ENCODE assay signal across 23 mouse cellular contexts in genomic region chr14:98728863-98729262, GRCm38 (mm10).
DNase-seq lines count a peak whose midpoint lies in the region; ATAC-seq and TF ChIP-seq lines count a peak whose summit lies in the region.
"Had no signal": no experiment of that assay in that cellular context is flagged by ENCODE, and none has a peak within 500 bp of the region (broad histone marks: within the 10 kb centered on the region; RNA-seq: fewer than 3 reads in every experiment).

No protein-coding gene starts in this region.

- TF ChIP-seq POLR2A in MEL (IDR thresholded peaks at IDR 0.05; ENCODE audit: control insufficient read depth in 1 of 2, insufficient read depth in 1 of 2, low read depth in 1 of 2, low read length in 2 of 2, poor library complexity in 1 of 2), result no peak

- H3K36me3 ChIP-seq in MEL (ENCODE audit: control insufficient read depth in 1 of 2, insufficient read depth in 2 of 2, low read length in 2 of 2), result peaks cover 0 to 23% of the 10 kb centered on the region in 2 experiments; a peak in 2 of 4 replicates
- H3K36me3 ChIP-seq in hindbrain, embryonic 13.5 days, result no peaks in the 10 kb centered on the region
- H3K36me3 ChIP-seq: G1E had no signal

- TF ChIP-seq RAD21 in MEL (IDR thresholded peaks at IDR 0.05; ENCODE audit: low read depth, low read length), result no peak

- DNase-seq in 416B (ENCODE audit: low read depth) (peak; percentile 62), MEL (ENCODE audit: low read depth, low spot score) (peak; percentile 27)
- no peak for DNase-seq in urinary bladder, postnatal 36 days (ENCODE audit: low spot score in 2 of 2)
- no peak for DNase-seq in thymus, postnatal 10 days (ENCODE audit: low spot score in 2 of 2)
- DNase-seq: adrenal gland, adult 2 months; adrenal gland, adult 8-10 months; adrenal gland, postnatal 10 days; adrenal gland, postnatal 14 days; adrenal gland, postnatal 25 days; adrenal gland, postnatal 36 days; B cell, adult 2 months; cerebellum, adult 11 months; cerebellum, adult 11-12 months; cerebellum, adult 18-20 months; cerebellum, adult 2 months; cerebellum, adult 8-10 months had no signal

- no peak overlapping the region for H3K4me2 ChIP-seq in hindbrain, embryonic 13.5 days

- ATAC-seq in common myeloid progenitor, adult 5-6 weeks (replicated peaks; ENCODE audit: low read depth, poor library complexity, severe bottlenecking), result 0 out of 2 replicates have a peak, but pooled peaks have one; percentile 42
- ATAC-seq in hindbrain, embryonic 13.5 days (ENCODE audit: low FRiP score), result no peak
- ATAC-seq: activated CD4-positive, CD25-positive, alpha-beta regulatory T cell, adult 4 months; CD4-positive, CD25-positive, alpha-beta regulatory T cell, adult 4 months; Patski had no signal

- H3K4me1 ChIP-seq in MEL (ENCODE audit: control insufficient read depth in 1 of 2, insufficient read depth in 2 of 2, low read length in 2 of 2), result peaks cover 9 to 16% of the 10 kb centered on the region in 2 experiments
- H3K4me1 ChIP-seq in hindbrain, embryonic 13.5 days (replicated peaks), result no peaks in the 10 kb centered on the region

- peak; percentile 66 to 74 for TF ChIP-seq EP300 in MEL (IDR thresholded peaks at IDR 0.05; ENCODE audit: low read depth in 1 of 2, low read length in 2 of 2)

- H3K27ac ChIP-seq in MEL (ENCODE audit: control insufficient read depth, low read depth, low read length), result no peak overlapping the region
- H3K27ac ChIP-seq in hindbrain, embryonic 13.5 days, result no peak overlapping the region

- H3K27me3 ChIP-seq in MEL (ENCODE audit: control insufficient read depth in 1 of 2, insufficient read depth in 2 of 2, low read length in 2 of 2), result no peaks in the 10 kb centered on the region
- H3K27me3 ChIP-seq in hindbrain, embryonic 13.5 days, result no peaks in the 10 kb centered on the region
- H3K27me3 ChIP-seq: CH12.LX had no signal

- H3K4me3 ChIP-seq in MEL (ENCODE audit: control insufficient read depth in 1 of 2, insufficient read depth in 1 of 2, low read depth in 2 of 2, low read length in 2 of 2), result no peak overlapping the region
- no peak overlapping the region for H3K4me3 ChIP-seq in hindbrain, embryonic 13.5 days

- 74% methylated on average over 2 of the region's 2 CpGs for WGBS in hindbrain, embryonic 13.5 days

- H3K79me2 ChIP-seq in MEL (ENCODE audit: control insufficient read depth, insufficient read depth, low read length, poor library complexity), result no peaks in the 10 kb centered on the region

- TF ChIP-seq CTCF in MEL (IDR thresholded peaks at IDR 0.05 in 2 of 3, conservative IDR thresholded peaks at IDR 0.05 in 1 of 3; ENCODE audit: control insufficient read depth in 1 of 3, insufficient read depth in 1 of 3, low read depth in 2 of 3, low read length in 3 of 3, poor library complexity in 1 of 3, severe bottlenecking in 1 of 3), result no peak

- H3K9ac ChIP-seq in MEL (ENCODE audit: control insufficient read depth, low read depth, low read length, poor library complexity, severe bottlenecking), result no peak overlapping the region
- H3K9ac ChIP-seq in hindbrain, embryonic 13.5 days, result no peak overlapping the region

- no peaks in the 10 kb centered on the region for H3K9me3 ChIP-seq in MEL (replicated peaks; ENCODE audit: insufficient read depth, low read length)
- H3K9me3 ChIP-seq in hindbrain, embryonic 13.5 days, result no peaks in the 10 kb centered on the region

TF ChIP-seq in MEL, 35 proteins besides CTCF, POLR2A, EP300 and RAD21:
- TF ChIP-seq JUND (IDR thresholded peaks at IDR 0.05; ENCODE audit: low read depth, low read length) (no peak), POLR2AphosphoS5 (IDR thresholded peaks at IDR 0.05; ENCODE audit: borderline replicate concordance, low read depth, low read length) (no peak), TCF12 (IDR thresholded peaks at IDR 0.05; ENCODE audit: low read depth, low read length) (peak; percentile 32; the same call in 1 of the 2 replicates), GATA1 (IDR thresholded peaks at IDR 0.05; ENCODE audit: low read depth, low read length) (peak; percentile 72), ETS1 (IDR thresholded peaks at IDR 0.05; ENCODE audit: low read depth, low read length) (peak; percentile 59), MEF2A (IDR thresholded peaks at IDR 0.05; ENCODE audit: extremely low read depth, insufficient replicate concordance, low read depth, low read length, poor library complexity, severe bottlenecking) (peak; percentile 75; the same call in 1 of the 2 replicates), RCOR1 (IDR thresholded peaks at IDR 0.05; ENCODE audit: low read depth, low read length) (peak; percentile 79), ELF1 (IDR thresholded peaks at IDR 0.05; ENCODE audit: low read depth, low read length) (no peak; the same call in 1 of the 2 replicates), GABPA (IDR thresholded peaks at IDR 0.05; ENCODE audit: low read depth, low read length) (no peak), USF1 (IDR thresholded peaks at IDR 0.05; ENCODE audit: low read depth, low read length) (no peak)

Comparison
In these comparisons a context has a peak if more than half of its experiments do, and no peak if none do; other contexts are left out.
1. DNase-seq: peak in 416B (single experiment) and MEL (single experiment); none in urinary bladder, postnatal 36 days (0 of 2) and thymus, postnatal 10 days (0 of 2).